Mouse (Mus musculus) lung, adult 2 months (tissue): Measurements from ENCODE around the gene Gpc6.

Experiments
- CTCF ChIP-seq: fragments of 200-500 bp; IDR thresholded peaks from 2 replicates; pipeline ENCODE4 v1.5.1; 2011; ENCODE audit warnings: mild to moderate bottlenecking, low read length, control low read depth; ENCODE audit not compliant: insufficient read depth
- POLR2A ChIP-seq: fragments of 200-500 bp; IDR thresholded peaks from 2 replicates; pipeline ENCODE4 v1.6.1; 2011; ENCODE audit warnings: low read depth, mild to moderate bottlenecking, control low read depth, low read length, borderline replicate concordance; ENCODE audit errors: extremely low read depth

- TF ChIP-seq POLR2A (no peak), CTCF (no peak)
These were observed 912.6 kb downstream of the Gpc6 start for GRCm38 (mm10) chr14:117837715-117838114.
